Mouse (Mus musculus): ENCODE results near the gene Als2cr12. TPM values are rescaled to one million over a fixed set of nuclear protein-coding genes. Genes with fewer than 3 reads are reported as not detected.
"Not testable (repeated sequence)": the region's sequence is repeated elsewhere in the genome, so short reads cannot be mapped to it uniquely, and the experiment has no call there.

Gene Als2cr12
- polyA plus RNA-seq (2015; fragmentation: Nextera tagmentation; extraction: Ambion mirVana) = 0.10 TPM in 1 of 2 replicates, not detected in the other

DNA sequence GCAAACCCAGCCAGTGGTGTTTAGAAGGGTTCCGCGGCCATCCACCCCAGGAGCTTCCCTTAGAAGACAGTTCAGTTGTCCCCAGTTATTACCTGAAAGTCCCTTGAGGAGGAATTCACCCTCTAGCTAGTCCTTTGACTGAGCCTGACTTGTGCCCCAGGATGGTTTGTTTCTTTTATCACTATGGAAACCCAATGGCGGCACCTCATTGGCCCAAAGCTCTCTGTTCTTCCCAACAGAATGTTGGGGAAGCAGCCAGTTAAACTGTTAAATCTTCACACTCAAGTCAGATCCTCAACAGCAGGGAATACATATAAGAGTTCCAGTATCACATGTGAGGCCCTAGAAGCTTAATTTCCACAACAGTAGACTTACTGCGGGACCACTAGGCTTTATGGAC, at the start of gene Als2cr12:
Als2cr12 (minus strand) TSS at position 180 of the 400 bp plus-strand sequence.
- not testable (repeated sequence) for H3K27me3 ChIP-seq; H3K9ac ChIP-seq; H3K9me3 ChIP-seq; H3K27ac ChIP-seq; H3K4me2 ChIP-seq; H3K4me3 ChIP-seq; ATAC-seq (ENCODE audit: borderline replicate concordance, extremely low read depth, low FRiP score, low TSS enrichment); H3K36me3 ChIP-seq; H3K4me1 ChIP-seq
- 89% methylated on average over 4 of the region's 4 CpGs for WGBS

DNA sequence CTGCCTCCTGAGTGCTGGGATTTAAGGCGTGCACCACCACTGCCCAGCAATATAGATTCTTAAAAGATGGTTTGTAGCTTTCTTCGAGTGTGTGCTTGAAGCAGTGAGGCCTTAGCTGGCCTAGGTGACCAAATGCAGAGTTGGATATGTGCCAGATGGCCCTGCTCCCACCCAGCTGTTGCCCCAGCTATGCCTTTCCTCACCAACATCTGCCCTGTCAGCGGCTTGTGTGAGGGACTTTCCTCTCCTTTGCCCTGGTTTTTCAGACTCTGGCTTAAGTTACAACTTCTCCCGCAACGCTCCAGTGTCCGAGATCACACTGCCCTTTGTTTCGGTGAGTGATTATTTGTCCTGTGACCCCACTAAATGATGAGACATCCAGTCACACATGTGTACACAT, 48.9 kb upstream of the Als2cr12 start:
- Histone ChIP-seq H3K9me3 (no peaks in the 10 kb centered on the region), H3K27ac (no peak overlapping the region), H3K27me3 (no peaks in the 10 kb centered on the region), H3K4me2 (no peak overlapping the region), H3K4me3 (no peak overlapping the region), H3K9ac (no peak overlapping the region), H3K4me1 (no peaks in the 10 kb centered on the region), H3K36me3 (peaks cover 90% of the 10 kb centered on the region)
- no peak for ATAC-seq (ENCODE audit: borderline replicate concordance, extremely low read depth, low FRiP score, low TSS enrichment)
- WGBS = 79% methylated on average over 7 of the region's 7 CpGs

DNA sequence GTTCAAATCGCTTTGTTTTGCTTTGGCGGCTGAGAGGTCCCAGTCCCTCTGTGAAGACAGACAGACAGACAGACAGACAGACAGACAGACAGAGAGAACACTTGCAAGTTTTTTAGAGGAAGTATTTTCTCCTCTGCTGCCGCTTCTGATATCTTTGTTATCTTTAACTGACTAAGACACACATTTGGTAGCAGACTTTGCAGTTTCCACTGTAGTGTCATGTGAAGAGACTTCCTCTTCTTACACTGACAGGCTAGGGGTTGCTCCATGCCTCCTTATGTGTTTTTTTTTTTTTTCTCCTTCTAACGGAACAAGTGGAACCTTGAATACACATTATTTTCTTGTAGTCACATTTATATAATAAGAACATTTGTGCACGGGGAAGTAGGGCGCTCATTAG, 47.5 kb upstream of the Als2cr12 start:
- no peaks in the 10 kb centered on the region for H3K4me1 ChIP-seq
- peaks cover 85% of the 10 kb centered on the region for H3K36me3 ChIP-seq
- ATAC-seq (ENCODE audit: borderline replicate concordance, extremely low read depth, low FRiP score, low TSS enrichment) = no peak
- no peak overlapping the region for H3K9ac ChIP-seq
- 81% methylated on average over 6 of the region's 6 CpGs for WGBS
- H3K27ac ChIP-seq = no peak overlapping the region
- H3K9me3 ChIP-seq = no peaks in the 10 kb centered on the region
- no peak overlapping the region for H3K4me2 ChIP-seq
- no peaks in the 10 kb centered on the region for H3K27me3 ChIP-seq
- no peak overlapping the region for H3K4me3 ChIP-seq

DNA sequence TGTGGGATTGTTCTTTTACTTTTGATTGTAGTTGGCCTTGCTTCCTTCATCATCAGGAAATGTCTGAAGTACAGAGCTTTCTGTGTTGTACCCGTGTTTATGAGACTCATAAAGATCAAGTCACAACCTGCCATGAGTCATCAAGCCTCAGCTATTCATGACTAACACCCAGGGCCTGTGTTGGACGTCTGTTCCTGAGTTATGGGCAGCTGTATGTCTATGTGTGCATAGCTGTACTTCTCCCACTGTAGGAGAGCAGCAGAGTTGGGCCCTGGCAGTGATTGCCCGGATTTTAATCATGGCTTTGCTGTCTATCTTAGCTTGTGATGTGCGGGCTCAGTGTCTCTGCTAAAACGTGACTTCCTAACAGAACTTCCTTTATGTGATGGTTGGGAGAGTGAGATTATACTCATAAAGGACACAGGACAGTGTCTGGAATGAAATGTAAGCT, 46.8 kb upstream of the Als2cr12 start:
- no peak overlapping the region for H3K4me2 ChIP-seq
- H3K9me3 ChIP-seq = no peaks in the 10 kb centered on the region
- no peaks in the 10 kb centered on the region for H3K27me3 ChIP-seq
- H3K4me1 ChIP-seq = no peaks in the 10 kb centered on the region
- H3K4me3 ChIP-seq = no peak overlapping the region
- no peak overlapping the region for H3K9ac ChIP-seq
- no peak for ATAC-seq (ENCODE audit: borderline replicate concordance, extremely low read depth, low FRiP score, low TSS enrichment)
- WGBS = 73% methylated on average over 5 of the region's 5 CpGs
- H3K27ac ChIP-seq = no peak overlapping the region
- H3K36me3 ChIP-seq = peaks cover 83% of the 10 kb centered on the region

DNA sequence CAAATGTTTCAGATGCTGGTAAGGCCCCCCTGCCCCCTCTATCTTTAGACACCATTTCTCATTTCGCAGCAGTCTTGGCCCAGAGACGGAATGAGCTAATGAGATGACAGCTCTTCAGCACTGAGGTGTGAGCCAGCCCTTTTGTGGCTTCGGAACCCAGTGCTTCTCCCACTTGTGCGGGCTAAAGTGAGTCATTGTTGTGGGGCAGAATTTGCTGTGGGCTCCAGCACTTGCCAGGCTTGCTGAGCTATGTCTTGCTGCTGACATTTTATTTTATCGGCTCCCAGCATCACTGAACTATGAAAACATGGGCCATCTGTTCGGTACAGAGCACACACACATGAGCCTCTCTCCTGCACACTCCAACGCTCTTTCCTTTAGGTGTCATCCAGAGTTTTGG, 43.7 kb upstream of the Als2cr12 start:
- 86% methylated on average over 7 of the region's 7 CpGs for WGBS

DNA sequence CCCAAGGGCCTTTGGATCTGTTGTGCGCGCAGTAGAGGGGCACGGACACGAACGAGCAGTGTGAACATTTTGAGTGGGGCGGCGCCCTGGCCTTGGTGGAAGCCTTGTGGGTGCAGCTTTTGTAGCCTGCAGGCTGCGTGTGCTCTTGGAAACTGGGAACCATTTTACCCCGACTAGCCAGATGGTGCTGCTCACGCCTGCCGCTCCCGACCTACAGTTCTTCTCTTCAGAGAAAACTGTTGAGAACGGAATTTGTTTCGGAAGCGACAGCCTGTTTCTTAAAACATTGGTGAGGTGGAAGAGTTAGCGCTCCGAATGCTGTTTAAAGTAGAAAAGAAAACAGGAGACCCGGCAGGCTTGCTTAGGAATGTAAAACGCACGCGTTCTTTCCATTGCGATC, 41.2 kb upstream of the Als2cr12 start:
- Histone ChIP-seq H3K27ac (no peak overlapping the region), H3K9ac (no peak overlapping the region), H3K9me3 (no peaks in the 10 kb centered on the region), H3K36me3 (peaks cover 76% of the 10 kb centered on the region), H3K4me2 (no peak overlapping the region), H3K4me3 (no peak overlapping the region), H3K27me3 (no peaks in the 10 kb centered on the region), H3K4me1 (no peaks in the 10 kb centered on the region)
- ATAC-seq (ENCODE audit: borderline replicate concordance, extremely low read depth, low FRiP score, low TSS enrichment) = no peak
- 84% methylated on average over 22 of the region's 22 CpGs for WGBS

More for the DNA sequence above, 43.7 kb upstream of the Als2cr12 start:
- H3K4me2 ChIP-seq = no peak overlapping the region
- H3K27ac ChIP-seq = no peak overlapping the region
- no peaks in the 10 kb centered on the region for H3K4me1 ChIP-seq
- H3K4me3 ChIP-seq = no peak overlapping the region
- no peak for ATAC-seq (ENCODE audit: borderline replicate concordance, extremely low read depth, low FRiP score, low TSS enrichment)
- H3K9me3 ChIP-seq = no peaks in the 10 kb centered on the region
- H3K9ac ChIP-seq = no peak overlapping the region
- peaks cover 84% of the 10 kb centered on the region for H3K36me3 ChIP-seq
- H3K27me3 ChIP-seq = no peaks in the 10 kb centered on the region

DNA sequence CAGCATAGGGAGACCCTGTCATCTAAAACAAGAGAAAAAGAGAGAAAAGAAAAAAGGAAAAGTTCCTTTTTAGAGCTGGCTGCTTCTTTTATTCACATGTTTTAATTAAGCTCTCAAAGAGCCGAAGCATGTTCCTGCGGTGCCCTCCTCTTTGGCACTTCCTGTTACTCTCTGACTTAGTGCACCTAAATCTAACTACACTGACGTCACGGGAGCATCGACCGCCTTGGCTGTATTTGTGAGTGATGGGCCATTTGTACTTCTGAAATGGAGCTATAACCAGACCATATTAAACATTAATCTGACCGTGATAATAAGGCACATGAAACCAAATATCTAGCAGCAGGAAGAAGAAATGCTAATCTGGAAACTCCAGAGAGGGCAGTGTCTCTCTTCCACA, 40.2 kb upstream of the Als2cr12 start:
- no peak overlapping the region for H3K9ac ChIP-seq
- no peak overlapping the region for H3K27ac ChIP-seq
- no peak overlapping the region for H3K4me2 ChIP-seq
- H3K27me3 ChIP-seq = no peaks in the 10 kb centered on the region
- no peaks in the 10 kb centered on the region for H3K4me1 ChIP-seq
- H3K36me3 ChIP-seq = peaks cover 76% of the 10 kb centered on the region
- H3K4me3 ChIP-seq = no peak overlapping the region
- 90% methylated on average over 7 of the region's 7 CpGs for WGBS
- no peaks in the 10 kb centered on the region for H3K9me3 ChIP-seq
- no peak for ATAC-seq (ENCODE audit: borderline replicate concordance, extremely low read depth, low FRiP score, low TSS enrichment)

DNA sequence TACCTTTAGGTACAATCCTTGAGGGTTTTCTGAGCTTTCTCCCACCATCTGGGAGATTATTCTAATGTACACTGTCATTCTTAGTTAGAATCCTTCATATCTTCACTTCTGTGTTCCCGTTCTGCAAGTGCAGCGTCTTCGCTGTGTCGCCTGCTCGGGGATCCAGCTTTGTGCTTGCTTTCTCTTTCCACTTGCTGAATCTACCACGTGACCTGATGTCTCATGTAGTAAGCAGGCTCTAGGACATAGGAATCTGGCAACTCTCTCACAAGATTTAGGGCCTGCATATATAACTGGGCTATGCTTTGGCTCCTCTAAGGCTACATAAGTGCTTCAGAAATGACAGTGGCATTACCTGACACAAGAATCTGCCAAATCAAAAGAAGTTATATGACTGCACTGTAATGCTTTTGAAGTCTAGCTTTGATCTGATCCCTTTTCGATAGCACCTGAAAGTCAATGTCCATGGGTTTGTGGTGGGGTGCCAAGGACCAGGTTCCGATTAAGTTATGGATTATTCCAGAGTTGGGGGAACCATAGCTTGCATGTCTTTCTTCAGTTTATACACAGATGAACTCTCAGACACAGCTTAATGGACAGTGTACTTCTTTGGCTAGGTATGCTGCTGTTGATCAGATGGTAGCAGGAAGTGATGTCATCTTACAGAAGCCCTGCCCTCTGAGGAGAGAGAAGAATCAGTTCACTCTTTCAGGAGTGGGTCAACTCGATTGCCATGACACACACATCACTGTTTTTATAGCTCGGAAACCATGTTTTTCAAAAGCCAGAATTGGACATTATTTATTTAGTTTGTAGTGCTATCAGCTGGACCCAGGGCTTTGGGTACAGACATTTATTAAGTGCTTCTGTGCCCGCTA, 38.5 kb upstream of the Als2cr12 start:
- ATAC-seq (ENCODE audit: borderline replicate concordance, extremely low read depth, low FRiP score, low TSS enrichment) = no peak
- no peaks in the 10 kb centered on the region for H3K9me3 ChIP-seq
- peaks cover 70% of the 10 kb centered on the region for H3K36me3 ChIP-seq
- no peaks in the 10 kb centered on the region for H3K27me3 ChIP-seq
- WGBS = 88% methylated on average over 11 of the region's 11 CpGs
- H3K4me1 ChIP-seq = no peaks in the 10 kb centered on the region
- no peak overlapping the region for H3K9ac ChIP-seq
- no peak overlapping the region for H3K4me2 ChIP-seq
- H3K4me3 ChIP-seq = no peak overlapping the region
- no peak overlapping the region for H3K27ac ChIP-seq

DNA sequence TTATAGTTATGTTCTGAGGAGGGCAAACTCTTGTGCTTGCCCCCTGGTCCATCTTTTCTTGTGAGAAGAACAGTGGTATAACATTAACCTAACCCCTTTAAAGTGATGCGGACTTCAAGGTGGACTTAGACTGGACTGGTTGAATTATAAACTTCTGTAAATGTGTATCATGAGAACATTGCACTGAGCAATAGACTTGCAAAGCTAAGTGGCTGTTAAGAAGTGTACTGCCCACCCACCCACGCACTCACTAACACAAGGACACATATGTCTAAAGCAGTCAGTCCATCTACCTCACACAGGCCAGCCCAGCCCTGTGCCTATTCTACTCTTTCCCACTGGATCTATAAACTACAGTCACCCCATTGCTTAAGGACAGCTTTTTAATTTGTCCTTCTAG, 37.8 kb upstream of the Als2cr12 start:
- no peaks in the 10 kb centered on the region for H3K27me3 ChIP-seq
- no peaks in the 10 kb centered on the region for H3K4me1 ChIP-seq
- no peak for ATAC-seq (ENCODE audit: borderline replicate concordance, extremely low read depth, low FRiP score, low TSS enrichment)
- peaks cover 74% of the 10 kb centered on the region for H3K36me3 ChIP-seq
- H3K9ac ChIP-seq = no peak overlapping the region
- no peak overlapping the region for H3K4me2 ChIP-seq
- no peaks in the 10 kb centered on the region for H3K9me3 ChIP-seq
- H3K27ac ChIP-seq = no peak overlapping the region
- no peak overlapping the region for H3K4me3 ChIP-seq
- WGBS = 90% methylated on average over 2 of the region's 2 CpGs

DNA sequence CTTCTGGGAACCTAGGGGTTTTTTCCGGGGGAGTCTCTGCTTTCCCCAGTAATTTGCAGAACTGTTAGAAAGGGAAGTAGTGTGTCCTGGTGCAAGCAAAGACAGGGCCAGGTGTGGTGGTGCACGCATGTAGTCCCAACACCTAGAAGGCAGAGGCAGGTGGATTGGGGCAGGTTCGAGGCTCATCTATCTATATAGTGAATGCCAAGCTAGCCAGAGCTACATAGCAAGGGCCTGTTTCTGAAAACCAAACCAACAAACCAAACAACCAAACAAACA, 32.7 kb upstream of the Als2cr12 start:
- Histone ChIP-seq H3K27me3 (no peaks in the 10 kb centered on the region), H3K9ac (no peak overlapping the region), H3K4me2 (no peak overlapping the region), H3K36me3 (peaks cover 53% of the 10 kb centered on the region), H3K27ac (no peak overlapping the region), H3K4me3 (no peak overlapping the region), H3K4me1 (peaks cover 4% of the 10 kb centered on the region; the same call in 1 of the 2 replicates), H3K9me3 (no peaks in the 10 kb centered on the region)
- WGBS = 90% methylated on average over 3 of the region's 3 CpGs
- no peak for ATAC-seq (ENCODE audit: borderline replicate concordance, extremely low read depth, low FRiP score, low TSS enrichment)

DNA sequence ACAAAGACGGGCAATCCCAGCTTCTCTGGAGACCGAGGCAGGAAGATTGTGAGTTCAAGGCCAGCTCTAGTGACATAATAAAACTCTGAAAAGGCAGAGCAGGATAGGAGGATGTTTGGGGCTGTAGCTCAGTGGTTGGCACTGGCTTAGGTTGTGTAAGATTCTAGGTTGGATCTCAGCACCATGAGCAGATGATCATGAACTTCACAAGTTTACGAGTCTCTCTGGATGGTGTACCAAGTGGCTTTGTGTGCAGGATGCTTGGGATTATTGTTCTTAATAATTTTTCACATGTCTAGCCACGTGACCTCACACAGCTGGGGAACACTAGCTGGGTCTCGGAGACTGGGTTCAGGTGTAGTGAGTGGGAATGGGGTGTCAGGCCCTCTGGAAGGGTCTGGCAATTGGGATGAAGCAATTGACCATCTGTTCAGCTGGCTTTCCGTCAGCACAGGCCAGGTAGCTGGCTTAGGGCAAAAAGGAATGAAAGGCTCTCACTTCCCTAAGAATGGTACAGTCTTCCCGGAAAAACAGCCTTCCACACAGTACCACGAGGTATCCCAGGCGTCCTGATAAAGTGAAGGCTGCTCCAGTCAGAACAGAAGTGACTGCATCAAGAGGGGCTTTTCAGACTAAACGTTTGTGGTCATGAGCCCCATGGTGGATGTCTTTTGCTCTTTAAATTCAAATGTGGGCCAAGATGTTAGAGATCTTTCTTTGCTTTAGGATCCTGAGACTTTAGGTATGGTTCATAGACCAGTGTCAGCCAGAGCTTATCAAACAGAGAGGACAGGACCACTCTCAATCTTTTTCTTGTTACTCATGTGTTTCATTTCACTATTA, 32.2 kb upstream of the Als2cr12 start:
- ATAC-seq (ENCODE audit: borderline replicate concordance, extremely low read depth, low FRiP score, low TSS enrichment) = no peak
- no peak overlapping the region for H3K27ac ChIP-seq
- H3K9ac ChIP-seq = no peak overlapping the region
- peaks cover 4% of the 10 kb centered on the region; the same call in 1 of the 2 replicates for H3K4me1 ChIP-seq
- no peak overlapping the region for H3K4me3 ChIP-seq
- H3K4me2 ChIP-seq = no peak overlapping the region
- H3K9me3 ChIP-seq = no peaks in the 10 kb centered on the region
- peaks cover 49% of the 10 kb centered on the region for H3K36me3 ChIP-seq
- 84% methylated on average over 10 of the region's 10 CpGs for WGBS
- H3K27me3 ChIP-seq = no peaks in the 10 kb centered on the region
